Mouse (Mus musculus): Measurements from ENCODE around the gene Prom1. TPM values are rescaled to one million over a fixed set of nuclear protein-coding genes. Genes with fewer than 3 reads are reported as not detected.

Gene Prom1
- polyA plus RNA-seq, 1 experiment from 2014 or later, result 110 TPM

GRCm38 (mm10) chr5:44096106-44096505 is 5.7 kb downstream of the Prom1 start:
- Histone ChIP-seq H3K4me2 (ENCODE audit: low read depth) (no peak overlapping the region), H3K36me3 (ENCODE audit: control insufficient read depth, insufficient read depth, low read length) (peaks cover 8% of the 10 kb centered on the region)
- WGBS, result 95% methylated on average over 10 of the region's 10 CpGs

GRCm38 (mm10) chr5:44095697-44096096 is 6.1 kb downstream of the Prom1 start:
- no peak for ATAC-seq (ENCODE audit: insufficient read depth, low FRiP score, low TSS enrichment)
- no peaks in the 10 kb centered on the region for H3K9me3 ChIP-seq (ENCODE audit: control insufficient read depth, low read length)
- WGBS, result 89% methylated on average over 7 of the region's 7 CpGs

More at GRCm38 (mm10) chr5:44096106-44096505, 5.7 kb downstream of the Prom1 start:
- DNase-seq (ENCODE audit: low spot score), result no peak
- no peaks in the 10 kb centered on the region for H3K27me3 ChIP-seq (ENCODE audit: control insufficient read depth, insufficient read depth, low read length)
- no peak for ATAC-seq (ENCODE audit: insufficient read depth, low FRiP score, low TSS enrichment)
- no peak overlapping the region for H3K27ac ChIP-seq (ENCODE audit: low read depth, low read length)
- no peaks in the 10 kb centered on the region for H3K9me3 ChIP-seq (ENCODE audit: control insufficient read depth, low read length)
- no peak overlapping the region for H3K4me3 ChIP-seq (ENCODE audit: low read depth, low read length)
- H3K4me1 ChIP-seq (ENCODE audit: control insufficient read depth, insufficient read depth, low read length), result peaks cover 2% of the 10 kb centered on the region; the same call in 1 of the 2 replicates
- H3K9ac ChIP-seq (ENCODE audit: low read length), result no peak overlapping the region

GRCm38 (mm10) chr5:44087034-44087433 is 14.8 kb downstream of the Prom1 start:
- 58% methylated on average over 5 of the region's 5 CpGs for WGBS
- no peaks in the 10 kb centered on the region; the same call in 1 of the 2 replicates for H3K36me3 ChIP-seq (ENCODE audit: control insufficient read depth, insufficient read depth, low read length)

More at GRCm38 (mm10) chr5:44095697-44096096, 6.1 kb downstream of the Prom1 start:
- Histone ChIP-seq H3K4me3 (ENCODE audit: low read depth, low read length) (no peak overlapping the region), H3K9ac (ENCODE audit: low read length) (no peak overlapping the region), H3K27me3 (ENCODE audit: control insufficient read depth, insufficient read depth, low read length) (no peaks in the 10 kb centered on the region), H3K4me2 (ENCODE audit: low read depth) (no peak overlapping the region), H3K4me1 (ENCODE audit: control insufficient read depth, insufficient read depth, low read length) (peaks cover 2% of the 10 kb centered on the region; the same call in 1 of the 2 replicates), H3K36me3 (ENCODE audit: control insufficient read depth, insufficient read depth, low read length) (peaks cover 8% of the 10 kb centered on the region), H3K27ac (ENCODE audit: low read depth, low read length) (no peak overlapping the region)
- DNase-seq (ENCODE audit: low spot score), result no peak

GRCm38 (mm10) chr5:44085871-44086270 is 16.0 kb downstream of the Prom1 start:
- Histone ChIP-seq H3K4me2 (ENCODE audit: low read depth) (no peak overlapping the region), H3K9ac (ENCODE audit: low read length) (no peak overlapping the region), H3K4me3 (ENCODE audit: low read depth, low read length) (no peak overlapping the region), H3K36me3 (ENCODE audit: control insufficient read depth, insufficient read depth, low read length) (no peaks in the 10 kb centered on the region; the same call in 1 of the 2 replicates), H3K27me3 (ENCODE audit: control insufficient read depth, insufficient read depth, low read length) (no peaks in the 10 kb centered on the region), H3K4me1 (ENCODE audit: control insufficient read depth, insufficient read depth, low read length) (no peaks in the 10 kb centered on the region), H3K9me3 (ENCODE audit: control insufficient read depth, low read length) (no peaks in the 10 kb centered on the region), H3K27ac (ENCODE audit: low read depth, low read length) (no peak overlapping the region)
- WGBS, result 92% methylated on average over 7 of the region's 7 CpGs
- ATAC-seq (ENCODE audit: insufficient read depth, low FRiP score, low TSS enrichment) (no peak), DNase-seq (ENCODE audit: low spot score) (no peak)

More at GRCm38 (mm10) chr5:44087034-44087433, 14.8 kb downstream of the Prom1 start:
- Histone ChIP-seq H3K4me1 (ENCODE audit: control insufficient read depth, insufficient read depth, low read length) (no peaks in the 10 kb centered on the region), H3K27me3 (ENCODE audit: control insufficient read depth, insufficient read depth, low read length) (no peaks in the 10 kb centered on the region), H3K9me3 (ENCODE audit: control insufficient read depth, low read length) (no peaks in the 10 kb centered on the region), H3K4me3 (ENCODE audit: low read depth, low read length) (no peak overlapping the region), H3K9ac (ENCODE audit: low read length) (no peak overlapping the region), H3K27ac (ENCODE audit: low read depth, low read length) (no peak overlapping the region), H3K4me2 (ENCODE audit: low read depth) (no peak overlapping the region)
- peak; percentile 19 for DNase-seq (ENCODE audit: low spot score)
- no peak for ATAC-seq (ENCODE audit: insufficient read depth, low FRiP score, low TSS enrichment)

- 68% methylated on average over 1 of the region's 1 CpGs for WGBS
- H3K36me3 ChIP-seq (ENCODE audit: control insufficient read depth, insufficient read depth, low read length), result no peaks in the 10 kb centered on the region; the same call in 1 of the 2 replicates
- ATAC-seq (ENCODE audit: insufficient read depth, low FRiP score, low TSS enrichment) (no peak), DNase-seq (ENCODE audit: low spot score) (no peak)
- no peaks in the 10 kb centered on the region for H3K27me3 ChIP-seq (ENCODE audit: control insufficient read depth, insufficient read depth, low read length)
- no peak overlapping the region for H3K9ac ChIP-seq (ENCODE audit: low read length)
- no peaks in the 10 kb centered on the region for H3K9me3 ChIP-seq (ENCODE audit: control insufficient read depth, low read length)
- H3K4me1 ChIP-seq (ENCODE audit: control insufficient read depth, insufficient read depth, low read length), result no peaks in the 10 kb centered on the region
- no peak overlapping the region for H3K4me2 ChIP-seq (ENCODE audit: low read depth)
- no peak overlapping the region for H3K27ac ChIP-seq (ENCODE audit: low read depth, low read length)
- no peak overlapping the region for H3K4me3 ChIP-seq (ENCODE audit: low read depth, low read length)
Measured at GRCm38 (mm10) chr5:44081108-44081507, 20.7 kb downstream of the Prom1 start.

GRCm38 (mm10) chr5:44080276-44081054 is 21.4 kb downstream of the Prom1 start:
- H3K36me3 ChIP-seq (ENCODE audit: control insufficient read depth, insufficient read depth, low read length), result no peaks in the 10 kb centered on the region; the same call in 1 of the 2 replicates
- WGBS, result 85% methylated on average over 8 of the region's 8 CpGs
- ATAC-seq (ENCODE audit: insufficient read depth, low FRiP score, low TSS enrichment), result no peak

GRCm38 (mm10) chr5:44075432-44075831 is 26.4 kb downstream of the Prom1 start:
- Histone ChIP-seq H3K27ac (ENCODE audit: low read depth, low read length) (no peak overlapping the region), H3K4me3 (ENCODE audit: low read depth, low read length) (no peak overlapping the region), H3K36me3 (ENCODE audit: control insufficient read depth, insufficient read depth, low read length) (no peaks in the 10 kb centered on the region), H3K9ac (ENCODE audit: low read length) (no peak overlapping the region), H3K4me2 (ENCODE audit: low read depth) (no peak overlapping the region), H3K4me1 (ENCODE audit: control insufficient read depth, insufficient read depth, low read length) (no peaks in the 10 kb centered on the region), H3K27me3 (ENCODE audit: control insufficient read depth, insufficient read depth, low read length) (no peaks in the 10 kb centered on the region), H3K9me3 (ENCODE audit: control insufficient read depth, low read length) (no peaks in the 10 kb centered on the region)
- DNase-seq (ENCODE audit: low spot score) (no peak), ATAC-seq (ENCODE audit: insufficient read depth, low FRiP score, low TSS enrichment) (no peak)
- 83% methylated on average over 1 of the region's 1 CpGs for WGBS

More at GRCm38 (mm10) chr5:44080276-44081054, 21.4 kb downstream of the Prom1 start:
- Histone ChIP-seq H3K27me3 (ENCODE audit: control insufficient read depth, insufficient read depth, low read length) (no peaks in the 10 kb centered on the region), H3K4me3 (ENCODE audit: low read depth, low read length) (no peak overlapping the region), H3K9me3 (ENCODE audit: control insufficient read depth, low read length) (no peaks in the 10 kb centered on the region), H3K9ac (ENCODE audit: low read length) (no peak overlapping the region), H3K27ac (ENCODE audit: low read depth, low read length) (no peak overlapping the region), H3K4me2 (ENCODE audit: low read depth) (no peak overlapping the region), H3K4me1 (ENCODE audit: control insufficient read depth, insufficient read depth, low read length) (no peaks in the 10 kb centered on the region)
- DNase-seq (ENCODE audit: low spot score), result no peak

GRCm38 (mm10) chr5:44073634-44074033 is 28.2 kb downstream of the Prom1 start:
- 86% methylated on average over 3 of the region's 3 CpGs for WGBS
- H3K27ac ChIP-seq (ENCODE audit: low read depth, low read length), result no peak overlapping the region
- H3K4me3 ChIP-seq (ENCODE audit: low read depth, low read length), result no peak overlapping the region
- H3K4me1 ChIP-seq (ENCODE audit: control insufficient read depth, insufficient read depth, low read length), result no peaks in the 10 kb centered on the region
- no peaks in the 10 kb centered on the region for H3K27me3 ChIP-seq (ENCODE audit: control insufficient read depth, insufficient read depth, low read length)
- H3K36me3 ChIP-seq (ENCODE audit: control insufficient read depth, insufficient read depth, low read length), result no peaks in the 10 kb centered on the region
- no peaks in the 10 kb centered on the region for H3K9me3 ChIP-seq (ENCODE audit: control insufficient read depth, low read length)
- ATAC-seq (ENCODE audit: insufficient read depth, low FRiP score, low TSS enrichment) (no peak), DNase-seq (ENCODE audit: low spot score) (no peak)
- H3K4me2 ChIP-seq (ENCODE audit: low read depth), result no peak overlapping the region
- no peak overlapping the region for H3K9ac ChIP-seq (ENCODE audit: low read length)

Data from neural tube, embryonic 11.5 days (tissue).